Mouse (Mus musculus) CH12.LX (cell line): ENCODE measurements around the gene Gm5767. TPM values are rescaled to one million over a fixed set of nuclear protein-coding genes. Genes with fewer than 3 reads are reported as not detected.

Experiments used
- DNase-seq: peaks from one replicate; pipeline ENCODE4 v3.0.0-alpha.2; 2013; ENCODE audit errors: extremely low read depth
- H3K27ac ChIP-seq: 2 replicates; pipeline ENCODE4 v1.5.1; 2012; ENCODE audit warnings: low read depth, mild to moderate bottlenecking, control low read depth, moderate library complexity; ENCODE audit not compliant: insufficient read depth
- H3K27me3 ChIP-seq: replicated peaks from 2 replicates; pipeline ENCODE3; 2012; ENCODE audit warnings: inconsistent platforms
- H3K36me3 ChIP-seq, 2 experiments: replicated peaks in 1 of 2; 2 replicates each; pipeline versions ENCODE3 to v1.6.1; 2012; ENCODE audit warnings: inconsistent platforms in 1 of 2, low read length in 1 of 2, mild to moderate bottlenecking in 1 of 2, mixed read lengths in 1 of 2, moderate library complexity in 1 of 2; ENCODE audit not compliant: control insufficient read depth in 1 of 2, insufficient read depth in 1 of 2
- H3K4me1 ChIP-seq, 2 experiments: 2 replicates each; pipeline ENCODE4 v1.6.1; 2012; ENCODE audit warnings: inconsistent platforms in 1 of 2, moderate library complexity in 1 of 2; ENCODE audit not compliant: insufficient read depth in 2 of 2, control insufficient read depth in 1 of 2
- H3K4me2 ChIP-seq: 2 replicates; pipeline ENCODE4 v1.6.1; 2012; ENCODE audit warnings: low read depth, mild to moderate bottlenecking, control low read depth; ENCODE audit not compliant: poor library complexity, insufficient read depth, severe bottlenecking
- H3K4me3 ChIP-seq, 3 experiments: fragments of 150-350 bp in 1 of 3; sonication (generic) in 1 of 3; replicated peaks in 1 of 3; 2 replicates each; pipeline versions ENCODE3 to v1.5.1; 2011 to 2012; ENCODE audit warnings: low read depth in 2 of 3, low read length in 2 of 3, mild to moderate bottlenecking in 2 of 3, moderate library complexity in 2 of 3, control low read depth in 1 of 3, improper control_type of control experiment in 1 of 3, inconsistent platforms in 1 of 3, mixed read lengths in 1 of 3; ENCODE audit not compliant: poor library complexity in 1 of 3
- H3K79me2 ChIP-seq: replicated peaks from 2 replicates; pipeline ENCODE4 v1.6.1; 2012; ENCODE audit warnings: mild to moderate bottlenecking, moderate library complexity; ENCODE audit not compliant: control insufficient read depth, poor library complexity, insufficient read depth, severe bottlenecking; ENCODE audit errors: extremely low read depth
- H3K9ac ChIP-seq: 2 replicates; pipeline ENCODE4 v1.6.1; 2012; ENCODE audit warnings: low read depth, mild to moderate bottlenecking, control low read depth, moderate library complexity; ENCODE audit not compliant: insufficient read depth
- H3K9me3 ChIP-seq: replicated peaks from 2 replicates; pipeline ENCODE3; 2012; ENCODE audit warnings: low read length, inconsistent platforms, mixed read lengths
- BHLHE40 ChIP-seq: IDR thresholded peaks from 2 replicates; pipeline ENCODE4 v1.6.1; 2011; ENCODE audit warnings: mild to moderate bottlenecking, low read depth, low read length, improper control_type of control experiment
- CTCF ChIP-seq, 2 experiments: IDR thresholded peaks in 1 of 2; conservative IDR thresholded peaks in 1 of 2; 2 replicates each; pipeline ENCODE4 v1.5.1; 2011 to 2012; ENCODE audit warnings: low read depth in 2 of 2, low read length in 2 of 2, improper control_type of control experiment in 1 of 2, inconsistent platforms in 1 of 2, mild to moderate bottlenecking in 1 of 2, moderate library complexity in 1 of 2
- ELF1 ChIP-seq: IDR thresholded peaks from 2 replicates; pipeline ENCODE4 v1.6.1; 2014; ENCODE audit warnings: low read depth, mild to moderate bottlenecking, inconsistent platforms, low read length, improper control_type of control experiment
- GABPA ChIP-seq: IDR thresholded peaks from 2 replicates; pipeline ENCODE4 v1.6.1; 2012; ENCODE audit warnings: low read depth, low read length, improper control_type of control experiment, inconsistent platforms; ENCODE audit not compliant: insufficient replicate concordance
- HCFC1 ChIP-seq: IDR thresholded peaks from 2 replicates; pipeline ENCODE4 v1.6.1; 2012; ENCODE audit warnings: low read depth, mild to moderate bottlenecking, inconsistent platforms, low read length, improper control_type of control experiment
- IRF4 ChIP-seq: IDR thresholded peaks from 2 replicates; pipeline ENCODE4 v1.6.1; 2014; ENCODE audit warnings: low read depth, mild to moderate bottlenecking, inconsistent platforms, low read length, improper control_type of control experiment
- KAT2A ChIP-seq: IDR thresholded peaks from 2 replicates; pipeline ENCODE4 v1.6.1; 2012; ENCODE audit warnings: low read length, improper control_type of control experiment, inconsistent platforms; ENCODE audit not compliant: insufficient replicate concordance
- MAX ChIP-seq: IDR thresholded peaks from 2 replicates; pipeline ENCODE4 v1.6.1; 2011; ENCODE audit warnings: low read length, improper control_type of control experiment
- MEF2A ChIP-seq: IDR thresholded peaks from 2 replicates; pipeline ENCODE4 v1.6.1; 2014; ENCODE audit warnings: low read depth, mild to moderate bottlenecking, inconsistent platforms, low read length, improper control_type of control experiment, borderline replicate concordance
- MXI1 ChIP-seq: IDR thresholded peaks from 2 replicates; pipeline ENCODE4 v1.6.1; 2011; ENCODE audit warnings: mild to moderate bottlenecking, low read depth, low read length, improper control_type of control experiment
- POLR2AphosphoS2 ChIP-seq: IDR thresholded peaks from 2 replicates; pipeline ENCODE4 v1.6.1; 2011; ENCODE audit warnings: low read depth, low read length, improper control_type of control experiment
- RAD21 ChIP-seq: IDR thresholded peaks from 2 replicates; pipeline ENCODE4 v1.6.1; 2011; ENCODE audit warnings: low read depth, mild to moderate bottlenecking, low read length, improper control_type of control experiment, moderate library complexity
- UBTF ChIP-seq: IDR thresholded peaks from 2 replicates; pipeline ENCODE4 v1.6.1; 2012; ENCODE audit warnings: low read depth, mild to moderate bottlenecking, inconsistent platforms, low read length, improper control_type of control experiment, moderate library complexity
- USF2 ChIP-seq: conservative IDR thresholded peaks from 2 replicates; pipeline ENCODE4 v1.6.1; 2011; ENCODE audit warnings: low read depth, low read length, improper control_type of control experiment
- dilution Hi-C: fragments of 300-500 bp; cut with MboI; formaldehyde crosslinking; loops from 2 replicates; pipeline ENCODE4 v1.14.3; 2020; ENCODE audit warnings: low sequenced_read_pairs; ENCODE audit not compliant: extremely low pct_unique_long_range_greater_than_20kb, extremely low pct_ligation_motif_present
- in situ Hi-C: fragments of 300-500 bp; cut with MboI; formaldehyde crosslinking; loops from 3 replicates; pipeline ENCODE4 v1.14.3; 2019; ENCODE audit warnings: low sequenced_read_pairs, low pct_ligation_motif_present, low pct_unique_long_range_greater_than_20kb, mixed read lengths
- polyA plus RNA-seq: library from polyadenylated mRNA; unstranded; fragments of >175 nt; gene quantifications from 2 replicates; pipeline ENCODE4 v1.2.1, GENCODE M21; 2012; ENCODE audit warnings: low read depth; ENCODE audit not compliant: insufficient read length
- total RNA-seq, 2 experiments: library from RNA; depleted of rRNA; stranded (reverse); fragments of 300-350 nt in 1 of 2; fragments of >200 nt in 1 of 2; gene quantifications; 2 replicates each; pipeline ENCODE4 v1.2.3; 2012 to 2014

Gm5767 gene
- total and polyA plus RNA-seq, 3 experiments, result not detected

GRCm38 (mm10) chr16:8687559-8688112, 7.1 kb downstream of the Gm5767 start:
- dilution Hi-C loops (no loop called here), in situ Hi-C loops (loop anchor here (5.0 kb wide), 2 partner anchors 80 to 180 kb away; no protein-coding TSS in a partner anchor)
- Histone ChIP-seq H3K9me3 (no peaks in the 10 kb centered on the region), H3K27me3 (no peaks in the 10 kb centered on the region), H3K4me2 (no peak overlapping the region), H3K4me1 (no peaks in the 10 kb centered on the region), H3K9ac (no peak overlapping the region), H3K27ac (no peak overlapping the region), H3K36me3 (peaks cover 49 to 96% of the 10 kb centered on the region in 2 experiments), H3K4me3 (no peak overlapping the region), H3K79me2 (no peaks in the 10 kb centered on the region)
- no peak for DNase-seq
- TF ChIP-seq CTCF (conservative IDR thresholded peaks at IDR 0.05 in 1 of 2, IDR thresholded peaks at IDR 0.05 in 1 of 2; ENCODE audit: low read depth in 2 of 2, low read length in 2 of 2) (no peak), GABPA (no peak), ELF1 (no peak), IRF4 (no peak), MAX (no peak), MEF2A (no peak), USF2 (no peak)

DNA sequence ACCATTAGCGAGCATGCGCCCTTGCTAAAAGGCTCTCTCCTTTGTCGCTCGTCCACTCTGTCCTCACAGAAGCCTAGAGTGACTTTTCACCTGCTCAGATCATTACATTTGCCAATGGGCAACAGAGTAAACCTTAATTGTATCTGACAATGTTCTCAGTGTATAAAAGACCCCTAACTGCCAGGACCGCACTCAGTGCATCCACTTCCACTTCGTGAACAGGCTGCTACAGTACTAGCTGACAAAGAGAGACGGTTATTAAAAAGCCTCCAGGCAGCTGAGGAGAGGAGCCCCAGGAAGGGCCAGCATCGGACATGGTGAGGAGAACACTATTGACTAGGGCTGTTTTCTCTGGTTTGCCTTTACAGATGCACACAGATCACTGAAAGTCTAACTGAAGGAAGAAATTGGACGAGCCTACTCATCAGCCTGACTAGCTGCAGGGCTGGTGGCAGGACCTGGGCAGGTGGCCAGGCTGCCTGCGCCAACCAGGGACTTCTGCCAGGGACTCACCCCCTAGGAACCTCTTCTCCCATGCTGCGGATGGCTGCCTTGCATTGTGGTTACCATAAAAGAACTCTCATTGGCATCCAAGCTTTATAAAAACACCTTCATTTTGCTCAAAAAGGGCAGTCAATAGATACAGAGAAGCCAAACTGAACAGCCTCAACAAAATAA, 9.5 kb downstream of the Gm5767 start:
- H3K9me3 ChIP-seq, result no peaks in the 10 kb centered on the region
- no peaks in the 10 kb centered on the region for H3K79me2 ChIP-seq
- H3K4me3 ChIP-seq, result no peak overlapping the region
- dilution Hi-C loops (no loop called here), in situ Hi-C loops (loop anchor here (5.0 kb wide), 2 partner anchors 77 to 177 kb away; no protein-coding TSS in a partner anchor)
- H3K9ac ChIP-seq, result no peak overlapping the region
- peaks cover 70 to 100% of the 10 kb centered on the region in 2 experiments for H3K36me3 ChIP-seq
- H3K4me2 ChIP-seq, result no peak overlapping the region
- H3K27me3 ChIP-seq, result no peaks in the 10 kb centered on the region
- H3K27ac ChIP-seq, result no peak overlapping the region
- TF ChIP-seq UBTF (no peak), RAD21 (no peak), POLR2AphosphoS2 (no peak), KAT2A (no peak), GABPA (no peak), MXI1 (no peak), BHLHE40 (no peak), HCFC1 (no peak)
- no peaks in the 10 kb centered on the region for H3K4me1 ChIP-seq
- no peak for DNase-seq
